Mouse (Mus musculus) midbrain, embryonic 12.5 days (tissue): Measurements from ENCODE around the gene Ccdc162. TPM values are rescaled to one million over a fixed set of nuclear protein-coding genes. Genes with fewer than 3 reads are reported as not detected.

ENCODE experiments used
- ATAC-seq: fragments of 200-750 bp; cut with Nextera tagmentation; 2 replicates; pipeline ENCODE4 v1.8.0; 2017; ENCODE audit warnings: low read depth, moderate TSS enrichment, moderate library complexity; ENCODE audit not compliant: low FRiP score
- H3K27ac ChIP-seq: fragments of 300-500 bp; sonication (generic); replicated peaks from 2 replicates; pipeline ENCODE4 v1.5.1; 2016; ENCODE audit warnings: mild to moderate bottlenecking
- H3K27me3 ChIP-seq: fragments of 300-500 bp; sonication (generic); 2 replicates; pipeline ENCODE4 v1.6.1; 2016; ENCODE audit warnings: mild to moderate bottlenecking
- H3K36me3 ChIP-seq: fragments of 300-500 bp; sonication (generic); 2 replicates; pipeline ENCODE4 v1.6.1; 2016
- H3K4me1 ChIP-seq: fragments of 300-500 bp; sonication (generic); 2 replicates; pipeline ENCODE4 v1.6.1; 2016
- H3K4me2 ChIP-seq: fragments of 300-500 bp; sonication (generic); replicated peaks from 2 replicates; pipeline ENCODE4 v1.6.1; 2016; ENCODE audit warnings: mild to moderate bottlenecking, moderate library complexity
- H3K4me3 ChIP-seq: fragments of 300-500 bp; sonication (generic); 2 replicates; pipeline ENCODE4 v1.5.1; 2016; ENCODE audit warnings: mild to moderate bottlenecking
- H3K9ac ChIP-seq: fragments of 300-500 bp; sonication (generic); replicated peaks from 2 replicates; pipeline ENCODE4 v1.6.1; 2016; ENCODE audit warnings: mild to moderate bottlenecking, moderate library complexity
- H3K9me3 ChIP-seq: fragments of 300-500 bp; sonication (generic); 2 replicates; pipeline ENCODE4 v1.6.1; 2016; ENCODE audit warnings: mild to moderate bottlenecking
- WGBS: fragments of 180-500 bp; shearing (Covaris S2); methylation state at CpG from one replicate; pipeline ENCODE4 v1.1.7; 2016; 5-methylcytosine and 5-hydroxymethylcytosine counted together
- polyA plus RNA-seq: library from polyadenylated mRNA; unstranded; fragments of >200 nt; fragmentation: Nextera tagmentation; extraction: Ambion mirVana; gene quantifications from 2 replicates; pipeline ENCODE4 v1.2.1, GENCODE M21; 2016

The Ccdc162 gene
- polyA plus RNA-seq, 1 experiment from 2014 or later, result 0.38 TPM

GRCm38 (mm10) chr10:41689941-41690887 is 26.2 kb downstream of the Ccdc162 start:
- Histone ChIP-seq H3K9ac (peak overlapping the region; percentile 60; the same call in 1 of the 2 replicates), H3K36me3 (no peaks in the 10 kb centered on the region), H3K4me2 (peak overlapping the region; percentile 75), H3K4me1 (0 out of 2 replicates have a peak, but pooled peaks cover 4% of the 10 kb centered on the region), H3K27ac (no peak overlapping the region), H3K4me3 (peak overlapping the region; percentile 44), H3K9me3 (no peaks in the 10 kb centered on the region), H3K27me3 (peaks cover 4% of the 10 kb centered on the region; the same call in 1 of the 2 replicates)
- 18% methylated on average over 24 of the region's 24 CpGs for WGBS
- no peak for ATAC-seq

- WGBS, result 5% methylated on average over 21 of the region's 21 CpGs
- Histone ChIP-seq H3K4me1 (no peaks in the 10 kb centered on the region), H3K9ac (no peak overlapping the region), H3K4me2 (peak overlapping the region; percentile 29), H3K27me3 (peaks cover 19% of the 10 kb centered on the region), H3K9me3 (no peaks in the 10 kb centered on the region), H3K36me3 (no peaks in the 10 kb centered on the region), H3K4me3 (no peak overlapping the region), H3K27ac (no peak overlapping the region)
- ATAC-seq, result no peak
These were observed 31.9 kb downstream of the Ccdc162 start for GRCm38 (mm10) chr10:41684548-41684996.

GRCm38 (mm10) chr10:41682546-41683393 is 33.7 kb downstream of the Ccdc162 start:
- Histone ChIP-seq H3K4me1 (peaks cover 8% of the 10 kb centered on the region), H3K36me3 (no peaks in the 10 kb centered on the region), H3K27ac (no peak overlapping the region), H3K4me2 (no peak overlapping the region), H3K9me3 (no peaks in the 10 kb centered on the region), H3K27me3 (peaks cover 19% of the 10 kb centered on the region), H3K4me3 (no peak overlapping the region), H3K9ac (no peak overlapping the region)
- WGBS, result 39% methylated on average over 16 of the region's 16 CpGs
- no peak for ATAC-seq

- Histone ChIP-seq H3K27me3 (peaks cover 3% of the 10 kb centered on the region), H3K4me1 (peaks cover 11% of the 10 kb centered on the region), H3K36me3 (no peaks in the 10 kb centered on the region), H3K27ac (no peak overlapping the region), H3K4me2 (peak overlapping the region; percentile 42), H3K9me3 (no peaks in the 10 kb centered on the region), H3K4me3 (0 out of 2 replicates have a peak overlapping the region, but pooled peaks have one; percentile 14), H3K9ac (peak overlapping the region; percentile 31; the same call in 1 of the 2 replicates)
- ATAC-seq, result peak; percentile 80
- 21% methylated on average over 18 of the region's 18 CpGs for WGBS
These were observed 37.6 kb downstream of the Ccdc162 start for GRCm38 (mm10) chr10:41678746-41679360.

- WGBS, result 68% methylated on average over 8 of the region's 8 CpGs
- ATAC-seq, result no peak
- Histone ChIP-seq H3K4me1 (peaks cover 11% of the 10 kb centered on the region), H3K4me3 (no peak overlapping the region), H3K36me3 (no peaks in the 10 kb centered on the region), H3K9ac (no peak overlapping the region), H3K27me3 (0 out of 2 replicates have a peak, but pooled peaks cover 3% of the 10 kb centered on the region), H3K4me2 (no peak overlapping the region), H3K9me3 (no peaks in the 10 kb centered on the region), H3K27ac (no peak overlapping the region)
These were observed 39.0 kb downstream of the Ccdc162 start for GRCm38 (mm10) chr10:41677396-41677795.

- no peak overlapping the region for H3K4me2 ChIP-seq
- 0 out of 2 replicates have a peak, but pooled peaks cover 3% of the 10 kb centered on the region for H3K27me3 ChIP-seq
- ATAC-seq, result no peak; the same call in 1 of the 2 replicates
- no peak overlapping the region for H3K4me3 ChIP-seq
- H3K9me3 ChIP-seq, result no peaks in the 10 kb centered on the region
- H3K36me3 ChIP-seq, result no peaks in the 10 kb centered on the region
- H3K27ac ChIP-seq, result no peak overlapping the region
- peaks cover 11% of the 10 kb centered on the region for H3K4me1 ChIP-seq
- 84% methylated on average over 6 of the region's 6 CpGs for WGBS
- H3K9ac ChIP-seq, result no peak overlapping the region
These were observed 39.8 kb downstream of the Ccdc162 start for GRCm38 (mm10) chr10:41676661-41677061.

GRCm38 (mm10) chr10:41675842-41676571 is 40.4 kb downstream of the Ccdc162 start:
- ATAC-seq, result no peak
- Histone ChIP-seq H3K9ac (no peak overlapping the region), H3K36me3 (no peaks in the 10 kb centered on the region), H3K27ac (no peak overlapping the region), H3K4me2 (no peak overlapping the region), H3K27me3 (0 out of 2 replicates have a peak, but pooled peaks cover 3% of the 10 kb centered on the region), H3K9me3 (no peaks in the 10 kb centered on the region), H3K4me1 (peaks cover 11% of the 10 kb centered on the region), H3K4me3 (no peak overlapping the region)
- 86% methylated on average over 6 of the region's 6 CpGs for WGBS

- 82% methylated on average over 6 of the region's 6 CpGs for WGBS
- ATAC-seq, result no peak
These were observed 41.2 kb downstream of the Ccdc162 start for GRCm38 (mm10) chr10:41675243-41675642.

GRCm38 (mm10) chr10:41674362-41674761 is 42.1 kb downstream of the Ccdc162 start:
- H3K27me3 ChIP-seq, result 0 out of 2 replicates have a peak, but pooled peaks cover 3% of the 10 kb centered on the region
- 77% methylated on average over 3 of the region's 3 CpGs for WGBS
- no peak overlapping the region for H3K27ac ChIP-seq
- H3K9me3 ChIP-seq, result no peaks in the 10 kb centered on the region
- no peak for ATAC-seq
- H3K9ac ChIP-seq, result no peak overlapping the region
- no peaks in the 10 kb centered on the region for H3K36me3 ChIP-seq
- no peak overlapping the region for H3K4me2 ChIP-seq
- H3K4me1 ChIP-seq, result peaks cover 11% of the 10 kb centered on the region
- H3K4me3 ChIP-seq, result no peak overlapping the region

More at GRCm38 (mm10) chr10:41675243-41675642, 41.2 kb downstream of the Ccdc162 start:
- H3K27ac ChIP-seq, result no peak overlapping the region
- 0 out of 2 replicates have a peak, but pooled peaks cover 3% of the 10 kb centered on the region for H3K27me3 ChIP-seq
- H3K4me1 ChIP-seq, result peaks cover 11% of the 10 kb centered on the region
- no peak overlapping the region for H3K4me3 ChIP-seq
- H3K4me2 ChIP-seq, result no peak overlapping the region
- H3K36me3 ChIP-seq, result no peaks in the 10 kb centered on the region
- H3K9me3 ChIP-seq, result no peaks in the 10 kb centered on the region
- no peak overlapping the region for H3K9ac ChIP-seq

GRCm38 (mm10) chr10:41670196-41670595 is 46.2 kb downstream of the Ccdc162 start:
- no peak overlapping the region for H3K4me2 ChIP-seq
- no peaks in the 10 kb centered on the region for H3K4me1 ChIP-seq
- no peak overlapping the region for H3K27ac ChIP-seq
- H3K4me3 ChIP-seq, result no peak overlapping the region
- no peak overlapping the region for H3K9ac ChIP-seq
- H3K27me3 ChIP-seq, result 0 out of 2 replicates have a peak, but pooled peaks cover 3% of the 10 kb centered on the region
- 79% methylated on average over 5 of the region's 5 CpGs for WGBS
- no peak for ATAC-seq
- H3K36me3 ChIP-seq, result no peaks in the 10 kb centered on the region
- no peaks in the 10 kb centered on the region for H3K9me3 ChIP-seq

GRCm38 (mm10) chr10:41665498-41665897 is 50.9 kb downstream of the Ccdc162 start:
- Histone ChIP-seq H3K4me1 (no peaks in the 10 kb centered on the region), H3K9me3 (no peaks in the 10 kb centered on the region), H3K4me3 (no peak overlapping the region), H3K27ac (no peak overlapping the region), H3K9ac (no peak overlapping the region), H3K36me3 (no peaks in the 10 kb centered on the region), H3K27me3 (no peaks in the 10 kb centered on the region), H3K4me2 (no peak overlapping the region)
- WGBS, result 96% methylated on average over 1 of the region's 1 CpGs
- ATAC-seq, result no peak
